Mouse (Mus musculus) spleen, adult 2 months (tissue): ENCODE measurements at regions not wholly inside any gene's neighbourhood (a gene's known extent, or its start where the extent isn't known, plus 50 kb on each side); places are given as distances from the start of the nearest gene placed in this dataset.

Experiments
- CTCF ChIP-seq: fragments of 200-500 bp; IDR thresholded peaks from 2 replicates; pipeline ENCODE4 v1.5.1; 2011; ENCODE audit warnings: mild to moderate bottlenecking, inconsistent platforms; ENCODE audit not compliant: insufficient read depth, insufficient read length, insufficient replicate concordance; ENCODE audit errors: extremely low read depth
- POLR2A ChIP-seq: fragments of 200-500 bp; IDR thresholded peaks from 2 replicates; pipeline ENCODE4 v1.6.1; 2011; ENCODE audit warnings: low read depth, low read length, inconsistent platforms

DNA sequence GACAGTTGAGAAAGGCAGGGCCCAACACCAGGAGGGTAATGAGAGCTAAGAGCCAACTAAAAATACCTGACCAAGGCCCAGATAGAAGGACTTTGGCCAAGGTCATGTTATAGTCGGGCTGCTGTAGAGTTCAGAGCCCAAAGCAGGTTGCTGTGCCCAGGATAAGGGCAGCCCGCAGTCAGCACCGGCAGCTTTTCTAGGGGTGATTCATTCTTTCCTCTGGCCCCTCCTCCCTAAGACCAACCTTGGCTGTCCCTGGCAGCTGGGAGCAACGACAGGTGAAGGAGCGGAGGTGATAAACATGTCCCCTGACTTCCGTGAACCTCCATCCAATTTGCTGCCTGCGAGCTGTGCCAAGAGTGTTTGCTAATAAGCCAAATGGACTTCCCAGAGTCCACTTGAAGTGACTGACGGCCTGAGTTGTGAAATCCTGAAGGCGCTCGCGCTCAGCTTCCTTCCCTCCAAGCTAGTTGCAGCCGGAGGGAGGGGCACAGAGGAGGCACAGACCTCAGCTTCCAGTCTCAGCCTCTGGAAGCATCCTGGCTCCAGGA is 144.2 kb upstream of the Igsf21 start:
- TF ChIP-seq CTCF, result no peak
- TF ChIP-seq POLR2A, result no peak
